Mouse (Mus musculus) limb, embryonic 14.5 days (tissue): ENCODE results near the gene Actr1a. TPM values are rescaled to one million over a fixed set of nuclear protein-coding genes. Genes with fewer than 3 reads are reported as not detected.
A peak's percentile ranks its signal among the peaks of the same experiment; 100 is the strongest.

Experiments used
- ATAC-seq: fragments of 200-750 bp; cut with Nextera tagmentation; 2 replicates; pipeline ENCODE4 v1.8.0; 2017; ENCODE audit warnings: low read depth, moderate number of reproducible peaks, moderate TSS enrichment; ENCODE audit not compliant: low FRiP score
- DNase-seq: peaks from one replicate; pipeline ENCODE4 v3.0.0-alpha.2; 2015; ENCODE audit warnings: low spot score
- H3K27ac ChIP-seq: fragments of 300-500 bp; sonication (generic); replicated peaks from 2 replicates; pipeline ENCODE4 v1.5.1; 2014; ENCODE audit warnings: low read depth, mild to moderate bottlenecking, low read length, moderate library complexity, mixed read lengths
- H3K27me3 ChIP-seq: fragments of 300-500 bp; sonication (generic); 2 replicates; pipeline ENCODE4 v1.6.1; 2014; ENCODE audit warnings: low read length, mixed read lengths; ENCODE audit not compliant: control insufficient read depth, insufficient read depth
- H3K36me3 ChIP-seq: fragments of 300-500 bp; sonication (generic); 2 replicates; pipeline ENCODE4 v1.6.1; 2014; ENCODE audit warnings: mild to moderate bottlenecking, low read length, moderate library complexity, mixed read lengths; ENCODE audit not compliant: control insufficient read depth, insufficient read depth
- H3K4me1 ChIP-seq: fragments of 300-500 bp; sonication (generic); 2 replicates; pipeline ENCODE4 v1.6.1; 2014; ENCODE audit warnings: antibody characterized with exemption, low read length, mixed read lengths; ENCODE audit not compliant: control insufficient read depth, insufficient read depth
- H3K4me2 ChIP-seq: fragments of 300-500 bp; sonication (generic); replicated peaks from 2 replicates; pipeline ENCODE4 v1.6.1; 2014; ENCODE audit warnings: low read depth, mild to moderate bottlenecking, low read length, moderate library complexity; ENCODE audit not compliant: severe bottlenecking
- H3K4me3 ChIP-seq: fragments of 300-500 bp; sonication (generic); replicated peaks from 2 replicates; pipeline ENCODE4 v1.5.1; 2014; ENCODE audit warnings: low read length
- H3K9ac ChIP-seq: fragments of 300-500 bp; sonication (generic); 2 replicates; pipeline ENCODE4 v1.6.1; 2014; ENCODE audit warnings: mild to moderate bottlenecking, low read depth, low read length, moderate library complexity; ENCODE audit not compliant: severe bottlenecking
- H3K9me3 ChIP-seq: fragments of 300-500 bp; sonication (generic); 2 replicates; pipeline ENCODE4 v1.6.1; 2016; ENCODE audit warnings: low read length; ENCODE audit not compliant: control insufficient read depth
- POLR2A ChIP-seq: fragments of 200-500 bp; IDR thresholded peaks from 2 replicates; pipeline ENCODE4 v1.8.0; 2012; ENCODE audit warnings: inconsistent platforms, mild to moderate bottlenecking, moderate library complexity, borderline replicate concordance; ENCODE audit not compliant: insufficient read depth, insufficient read length; ENCODE audit errors: extremely low read depth
- WGBS: fragments of 180-500 bp; shearing (Covaris S2); extraction: QIAGEN DNeasy Blood & Tissue Kit; methylation state at CpG from one replicate; pipeline ENCODE4 v1.1.7; 2014; 5-methylcytosine and 5-hydroxymethylcytosine counted together
- polyA plus RNA-seq, 2 experiments: library from polyadenylated mRNA; depleted of rRNA in 1 of 2; stranded (reverse) in 1 of 2; unstranded in 1 of 2; fragments of >200 nt; fragmentation: Nextera tagmentation in 1 of 2; extraction: Ambion mirVana in 1 of 2; gene quantifications; 2 replicates each; pipeline versions ENCODE4 v1.2.1 to v1.2.3; 2012 to 2014

Actr1a gene
- polyA plus RNA-seq, 2 experiments = 96.2 to 152 TPM

DNA sequence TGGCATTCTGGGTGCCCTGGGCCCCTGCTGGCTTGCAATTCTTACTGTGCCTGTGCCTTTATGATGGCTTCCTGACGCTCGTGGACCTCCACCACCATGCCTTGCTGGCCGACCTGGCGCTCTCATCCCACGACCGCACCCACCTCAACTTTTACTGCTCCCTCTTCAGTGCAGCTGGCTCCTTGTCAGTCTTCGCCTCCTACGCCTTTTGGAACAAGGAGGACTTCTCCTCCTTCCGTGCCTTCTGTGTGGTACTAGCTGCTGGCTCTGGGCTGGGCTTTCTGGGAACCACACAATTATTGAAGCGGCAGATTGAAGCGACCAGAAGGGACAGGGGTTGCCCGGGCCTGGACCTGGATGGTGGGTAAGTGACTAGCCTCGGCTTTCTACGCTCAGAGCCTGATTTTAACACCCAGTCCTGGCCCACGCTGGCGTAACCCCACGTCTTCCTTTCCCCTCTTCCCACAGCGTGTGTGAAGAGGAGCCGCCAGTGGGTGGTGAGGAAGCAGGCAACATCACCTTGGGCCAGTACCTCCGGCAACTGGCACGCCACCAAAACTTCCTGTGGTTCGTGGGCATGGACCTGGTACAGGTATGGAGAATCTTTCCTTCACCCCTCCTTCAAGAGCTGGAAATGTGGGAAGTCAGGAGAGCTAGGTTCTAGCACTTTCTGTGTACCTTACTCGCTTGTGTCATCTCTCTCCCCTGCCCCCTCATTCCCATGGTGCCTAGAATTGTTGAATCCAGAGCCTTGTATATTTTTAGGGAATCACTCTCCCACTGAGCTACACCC is 27.6 kb downstream of the Actr1a start:
- Histone ChIP-seq H3K36me3 (no peaks in the 10 kb centered on the region), H3K27me3 (no peaks in the 10 kb centered on the region), H3K4me2 (no peak overlapping the region), H3K9ac (no peak overlapping the region), H3K4me3 (no peak overlapping the region), H3K27ac (no peak overlapping the region), H3K4me1 (no peaks in the 10 kb centered on the region), H3K9me3 (no peaks in the 10 kb centered on the region)
- WGBS = 78% methylated on average over 23 of the region's 23 CpGs
- TF ChIP-seq POLR2A = no peak
- DNase-seq (no peak), ATAC-seq (no peak)

DNA sequence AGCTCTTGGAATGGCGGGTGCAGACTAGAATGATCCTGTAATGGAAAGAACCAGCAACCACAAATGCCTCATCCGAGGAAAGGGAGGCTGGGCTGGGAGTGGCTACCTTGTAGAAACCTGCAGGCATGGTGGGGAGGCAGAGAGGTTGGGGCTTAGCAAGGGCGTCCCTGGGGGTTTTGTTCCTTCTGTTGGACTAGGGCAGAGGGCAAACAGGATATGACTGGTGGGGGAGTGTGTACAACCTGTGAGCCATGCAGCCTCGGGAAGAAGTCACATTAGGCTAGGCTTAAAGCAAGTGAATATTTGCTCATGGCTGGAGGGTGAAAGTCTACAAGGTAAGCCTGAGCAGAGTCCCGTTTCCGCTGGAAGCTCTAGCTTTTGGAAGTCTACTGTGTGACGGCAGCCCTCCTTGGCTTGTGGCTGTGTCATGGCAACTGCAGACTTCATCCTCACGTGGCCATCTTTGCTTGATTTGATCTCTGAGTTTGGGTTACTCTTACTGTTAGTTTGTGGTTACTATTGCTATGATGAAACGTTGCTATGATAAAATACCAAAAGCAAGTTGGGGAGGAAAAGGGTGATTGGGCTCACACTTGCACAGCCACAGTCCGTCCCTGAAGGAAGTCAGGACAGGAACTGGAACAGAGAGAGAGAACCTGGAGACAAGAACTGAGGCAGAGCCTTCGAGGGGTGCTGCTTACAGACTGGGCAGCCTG is 32.1 kb downstream of the Actr1a start:
- ATAC-seq (no peak), DNase-seq (no peak)
- Histone ChIP-seq H3K36me3 (no peaks in the 10 kb centered on the region), H3K4me3 (no peak overlapping the region), H3K4me1 (no peaks in the 10 kb centered on the region), H3K9me3 (no peaks in the 10 kb centered on the region), H3K4me2 (no peak overlapping the region), H3K9ac (no peak overlapping the region), H3K27me3 (no peaks in the 10 kb centered on the region; the same call in 1 of the 2 replicates), H3K27ac (no peak overlapping the region)
- no peak for TF ChIP-seq POLR2A
- 78% methylated on average over 11 of the region's 11 CpGs for WGBS

DNA sequence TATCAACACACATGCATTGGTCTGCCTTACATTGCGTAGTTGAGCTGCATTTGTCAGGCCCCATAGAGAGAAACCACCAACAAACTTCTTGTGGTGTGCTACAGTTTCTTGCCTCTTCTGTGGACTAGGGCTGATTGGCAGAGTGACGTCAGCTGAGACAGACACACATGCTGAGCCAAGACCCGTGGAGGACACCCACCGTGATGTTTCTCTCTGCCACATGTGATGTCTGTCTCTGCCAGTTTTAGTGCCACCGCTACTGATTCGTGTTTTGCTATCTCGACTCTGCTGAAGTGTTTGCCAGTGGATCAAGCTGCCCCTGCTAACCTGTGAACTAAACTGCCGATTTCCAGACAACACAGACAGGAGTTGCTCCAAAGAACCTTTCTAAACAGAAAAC is 33.4 kb downstream of the Actr1a start:
- Histone ChIP-seq H3K36me3 (no peaks in the 10 kb centered on the region), H3K9ac (no peak overlapping the region), H3K4me2 (no peak overlapping the region), H3K9me3 (no peaks in the 10 kb centered on the region), H3K4me3 (no peak overlapping the region), H3K27me3 (peaks cover 10% of the 10 kb centered on the region; the same call in 1 of the 2 replicates), H3K27ac (no peak overlapping the region), H3K4me1 (peaks cover 1% of the 10 kb centered on the region)
- ATAC-seq (no peak), DNase-seq (no peak)
- WGBS = 80% methylated on average over 8 of the region's 8 CpGs
- no peak for TF ChIP-seq POLR2A

DNA sequence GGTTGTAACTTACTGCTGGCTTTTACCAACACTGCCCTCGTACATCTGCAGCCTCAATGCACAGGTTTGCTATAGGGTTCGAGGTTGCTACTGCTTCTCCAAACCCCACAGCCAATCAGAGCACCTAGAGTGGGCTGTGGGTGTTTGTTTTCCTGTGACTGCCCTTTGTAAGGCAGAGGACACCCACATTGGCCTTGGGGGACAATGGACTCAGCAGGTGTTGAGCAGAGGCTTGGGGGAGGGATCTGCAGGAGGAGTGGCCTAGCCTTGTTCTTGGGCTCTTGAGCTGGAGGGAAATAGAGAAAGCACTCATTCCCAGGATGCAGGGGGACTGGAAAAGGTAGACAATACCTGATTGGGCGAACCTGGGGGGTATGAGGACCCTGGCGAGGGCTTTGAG is 37.2 kb downstream of the Actr1a start:
- WGBS = 73% methylated on average over 4 of the region's 4 CpGs
- H3K4me2 ChIP-seq = no peak overlapping the region
- no peaks in the 10 kb centered on the region for H3K9me3 ChIP-seq
- H3K9ac ChIP-seq = no peak overlapping the region
- H3K36me3 ChIP-seq = no peaks in the 10 kb centered on the region
- peaks cover 15% of the 10 kb centered on the region; the same call in 1 of the 2 replicates for H3K27me3 ChIP-seq
- no peak for DNase-seq
- no peak overlapping the region for H3K4me3 ChIP-seq
- peaks cover 4% of the 10 kb centered on the region for H3K4me1 ChIP-seq
- no peak for ATAC-seq
- no peak for TF ChIP-seq POLR2A
- no peak overlapping the region for H3K27ac ChIP-seq

DNA sequence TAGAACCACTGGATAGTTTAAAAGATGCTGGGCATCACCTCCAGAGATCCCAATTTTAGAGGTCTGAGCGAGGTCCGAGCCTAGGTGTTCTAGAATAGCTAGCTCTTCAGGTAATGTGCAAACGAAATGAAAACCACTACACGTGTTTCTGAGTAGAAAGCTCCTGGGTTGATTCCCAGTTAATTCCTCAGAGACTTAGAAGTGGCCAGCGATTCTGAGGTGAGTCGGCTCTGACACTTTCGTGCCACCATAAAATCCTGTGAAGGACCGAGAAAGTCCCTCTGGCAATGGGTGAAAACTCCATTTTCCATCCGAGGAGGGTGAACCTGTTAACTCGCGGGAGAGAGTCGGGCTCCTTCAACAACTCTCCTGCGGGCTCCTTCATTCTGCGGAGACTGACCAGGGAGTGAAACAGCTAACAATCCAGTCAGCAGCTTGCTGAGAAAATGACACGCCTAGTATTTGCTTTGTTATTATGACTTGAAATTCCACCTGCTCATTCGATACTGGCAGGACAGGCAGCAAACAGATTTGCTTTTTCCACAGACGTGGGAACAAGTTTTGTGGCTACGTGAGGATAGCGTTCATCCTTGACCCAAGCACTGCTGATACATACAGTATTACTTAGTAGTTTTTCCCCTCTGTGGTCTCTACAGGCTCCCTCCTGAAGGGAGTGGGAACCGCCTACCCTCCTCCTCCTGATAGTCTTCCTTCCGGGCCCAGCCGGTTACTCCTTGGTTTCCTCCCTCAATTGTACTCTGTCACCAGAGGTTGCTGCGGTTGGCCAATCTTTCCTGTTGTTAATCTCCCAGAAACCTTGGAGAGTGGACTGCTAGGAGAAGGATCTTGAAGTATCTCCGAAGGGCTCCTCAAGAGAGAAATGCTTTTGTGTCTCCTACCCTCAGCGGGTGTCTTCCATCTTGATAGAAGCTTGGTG is 37.9 kb downstream of the Actr1a start:
- H3K4me1 ChIP-seq = peaks cover 4% of the 10 kb centered on the region
- no peak for TF ChIP-seq POLR2A
- H3K4me2 ChIP-seq = peak overlapping the region; percentile 68
- H3K27ac ChIP-seq = no peak overlapping the region
- ATAC-seq (no peak), DNase-seq (no peak)
- peak overlapping the region; percentile 46 for H3K4me3 ChIP-seq
- no peaks in the 10 kb centered on the region for H3K36me3 ChIP-seq
- no peaks in the 10 kb centered on the region for H3K9me3 ChIP-seq
- H3K9ac ChIP-seq = peak overlapping the region; percentile 49; the same call in 1 of the 2 replicates
- 18% methylated on average over 25 of the region's 25 CpGs for WGBS
- H3K27me3 ChIP-seq = peaks cover 15% of the 10 kb centered on the region; the same call in 1 of the 2 replicates
